Comparison of ENCODE assay signal across 32 mouse cellular contexts in the genomic region with DNA sequence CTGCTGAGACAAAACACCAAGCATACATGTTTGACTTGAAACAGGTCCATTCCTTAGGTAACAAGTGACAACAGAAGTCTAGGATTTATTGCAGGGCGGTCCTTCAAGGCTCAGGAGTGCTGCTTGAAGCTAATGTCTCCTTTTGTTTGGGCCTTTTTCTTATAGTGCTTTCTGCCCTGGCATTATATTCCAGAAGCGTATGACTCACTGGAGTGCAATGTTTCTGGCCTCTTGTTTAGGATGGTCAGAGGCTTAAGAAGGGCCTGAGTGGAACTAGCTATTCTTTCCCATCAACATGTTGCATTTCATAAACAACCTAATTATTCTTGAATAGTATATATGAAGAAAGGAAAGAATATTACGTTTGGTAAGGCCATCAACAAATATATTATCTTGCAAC.
"Had no signal": no experiment of that assay in that cellular context is flagged by ENCODE, and none has a peak within 500 bp of the region (broad histone marks: within the 10 kb centered on the region; RNA-seq: fewer than 3 reads in every experiment).

No protein-coding gene starts in this region.

- H3K9ac ChIP-seq: heart, embryonic 15.5 days; hindbrain, embryonic 12.5 days; hindbrain, embryonic 13.5 days; hindbrain, embryonic 14.5 days; hindbrain, embryonic 15.5 days; intestine, embryonic 15.5 days; kidney, embryonic 15.5 days had no signal

- H3K9me3 ChIP-seq: heart, embryonic 15.5 days; hindbrain, embryonic 10.5 days; hindbrain, embryonic 12.5 days; hindbrain, embryonic 13.5 days; hindbrain, embryonic 15.5 days; intestine, embryonic 15.5 days; kidney, embryonic 15.5 days had no signal

- H3K27me3 ChIP-seq: heart, embryonic 15.5 days; hindbrain, embryonic 12.5 days; hindbrain, embryonic 13.5 days; hindbrain, embryonic 15.5 days; intestine, embryonic 15.5 days; kidney, embryonic 15.5 days had no signal

- H3K4me3 ChIP-seq: heart, embryonic 15.5 days; hindbrain, embryonic 10.5 days; hindbrain, embryonic 12.5 days; hindbrain, embryonic 13.5 days; hindbrain, embryonic 15.5 days; intestine, embryonic 15.5 days; kidney, embryonic 15.5 days; layer of hippocampus, adult 2 months; left cerebral cortex, adult 2 months had no signal

- H3K4me2 ChIP-seq: heart, embryonic 15.5 days; hindbrain, embryonic 12.5 days; hindbrain, embryonic 13.5 days; hindbrain, embryonic 14.5 days; hindbrain, embryonic 15.5 days; intestine, embryonic 15.5 days; kidney, embryonic 15.5 days had no signal

- H3K27ac ChIP-seq: heart, embryonic 15.5 days; hindbrain, embryonic 10.5 days; hindbrain, embryonic 12.5 days; hindbrain, embryonic 13.5 days; hindbrain, embryonic 14.5 days; hindbrain, embryonic 15.5 days; hindbrain, postnatal 0 days; intestine, embryonic 15.5 days; kidney, embryonic 15.5 days; kidney, postnatal 0 days; layer of hippocampus, adult 2 months; left cerebral cortex, adult 2 months had no signal

- DNase-seq: heart, postnatal 10 days; heart, postnatal 14 days; heart, postnatal 36 days; heart, postnatal 4 days; kidney, adult 11 months; kidney, adult 18-20 months; kidney, adult 2 months; kidney, adult 8-10 months; kidney, adult 9 months; kidney, postnatal 10 days; kidney, postnatal 14 days; kidney, postnatal 25 days; kidney, postnatal 36 days; kidney, postnatal 4 days; layer of hippocampus, adult 9-11 months; layer of hippocampus, postnatal 36 days had no signal

- ATAC-seq: hindbrain, embryonic 16.5 days; hindbrain, postnatal 0 days; inflammation-experienced regulatory T-cells, adult 6 months; intestine, embryonic 15.5 days; intestine, embryonic 16.5 days; intestine, postnatal 0 days had no signal

- H3K36me3 ChIP-seq: hindbrain, embryonic 15.5 days; intestine, embryonic 15.5 days had no signal

- H3K4me1 ChIP-seq: heart, embryonic 15.5 days; hindbrain, embryonic 10.5 days; hindbrain, embryonic 12.5 days; hindbrain, embryonic 13.5 days; hindbrain, embryonic 15.5 days; intestine, embryonic 15.5 days; kidney, embryonic 15.5 days had no signal
